Mouse (Mus musculus) ES-Bruce4 (cell line): ENCODE data around the gene Srebf1.

Experiments
- EP300 ChIP-seq: IDR thresholded peaks from 2 replicates; pipeline ENCODE4 v1.6.1; 2011; ENCODE audit warnings: low read depth, low read length; ENCODE audit not compliant: insufficient read depth
- POLR2A ChIP-seq: IDR thresholded peaks from one replicate; pipeline ENCODE4 v1.8.1; 2011; ENCODE audit warnings: low read length; ENCODE audit not compliant: insufficient read depth

DNA sequence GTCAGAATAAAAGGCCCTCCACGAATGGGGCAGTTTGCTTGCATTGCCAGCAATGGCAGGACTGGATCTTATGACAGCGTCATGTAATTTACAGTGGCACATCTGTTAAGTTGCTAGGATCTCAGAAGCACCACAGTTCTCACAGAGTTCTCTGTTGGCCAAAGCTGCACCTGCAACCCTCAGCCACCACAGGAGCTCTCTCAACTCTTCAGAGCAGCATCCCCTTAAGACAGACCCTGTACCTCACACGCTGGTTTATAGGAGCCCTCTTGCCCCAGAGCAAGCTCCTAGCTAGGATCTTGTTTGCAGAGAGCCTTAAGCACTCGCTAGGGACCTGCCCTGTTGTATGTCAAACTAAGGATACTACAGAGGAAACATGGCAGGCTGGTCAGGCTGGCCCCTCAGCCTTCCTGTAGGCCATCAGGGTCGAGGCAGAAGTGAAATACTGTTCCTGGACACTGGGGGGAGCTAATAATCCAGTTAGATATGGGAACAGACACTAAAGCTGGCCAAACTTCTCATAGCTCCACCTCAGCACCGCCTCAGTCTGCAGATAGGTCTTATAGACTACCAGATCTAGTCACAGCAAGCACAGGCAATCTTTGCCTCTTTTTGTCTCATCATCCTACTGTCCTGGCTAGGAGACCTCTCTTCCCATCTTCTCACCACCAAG lies 28.7 kb upstream of the Srebf1 start:
- TF ChIP-seq EP300, result no peak
- no peak for TF ChIP-seq POLR2A
